Mouse (Mus musculus): ENCODE data around the gene Nav2. TPM values are rescaled to one million over a fixed set of nuclear protein-coding genes. Genes with fewer than 3 reads are reported as not detected.

Nav2 gene
- polyA plus RNA-seq, 1 experiment from 2014 or later: 34.9 TPM

GRCm38 (mm10) chr7:49272445-49273439 is 364.2 kb downstream of the Nav2 start:
- no peak overlapping the region for H3K4me3 ChIP-seq (ENCODE audit: control insufficient read depth in 1 of 2, insufficient read depth in 1 of 2, low read depth in 1 of 2, low read length in 2 of 2)
- no peak for ATAC-seq (ENCODE audit: insufficient number of reproducible peaks, insufficient read depth, low FRiP score, low read depth)
- H3K4me1 ChIP-seq (ENCODE audit: control insufficient read depth in 2 of 2, insufficient read depth in 2 of 2, low read length in 2 of 2): peaks cover 12 to 34% of the 10 kb centered on the region in 2 experiments
- no peak overlapping the region for H3K9ac ChIP-seq (ENCODE audit: low read length)
- no peaks in the 10 kb centered on the region for H3K36me3 ChIP-seq (ENCODE audit: control insufficient read depth, insufficient read depth, low read length)
- 21% methylated on average over 16 of the region's 16 CpGs for WGBS
- no peaks in the 10 kb centered on the region for H3K9me3 ChIP-seq (ENCODE audit: control insufficient read depth, low read length)
- no peak overlapping the region for H3K27ac ChIP-seq (replicated peaks in 1 of 2; ENCODE audit: control insufficient read depth in 1 of 2, insufficient read depth in 1 of 2, low read depth in 2 of 2, low read length in 2 of 2)
- 0 out of 2 replicates have a peak, but pooled peaks cover 2% of the 10 kb centered on the region for H3K27me3 ChIP-seq (ENCODE audit: control insufficient read depth, insufficient read depth, low read length)
- peak overlapping the region; percentile 11; the same call in 1 of the 2 replicates for H3K4me2 ChIP-seq (ENCODE audit: low read length)

- H3K4me3 ChIP-seq (ENCODE audit: control insufficient read depth in 1 of 2, insufficient read depth in 1 of 2, low read depth in 1 of 2, low read length in 2 of 2): no peak overlapping the region
- no peak overlapping the region for H3K4me2 ChIP-seq (ENCODE audit: low read length)
- no peak for ATAC-seq (ENCODE audit: insufficient number of reproducible peaks, insufficient read depth, low FRiP score, low read depth)
- no peaks in the 10 kb centered on the region for H3K9me3 ChIP-seq (ENCODE audit: control insufficient read depth, low read length)
- H3K36me3 ChIP-seq (ENCODE audit: control insufficient read depth, insufficient read depth, low read length): no peaks in the 10 kb centered on the region
- H3K4me1 ChIP-seq (ENCODE audit: control insufficient read depth in 2 of 2, insufficient read depth in 2 of 2, low read length in 2 of 2): peaks cover 6 to 23% of the 10 kb centered on the region in 2 experiments
- no peak overlapping the region for H3K9ac ChIP-seq (ENCODE audit: low read length)
- 0 out of 2 replicates have a peak, but pooled peaks cover 2% of the 10 kb centered on the region for H3K27me3 ChIP-seq (ENCODE audit: control insufficient read depth, insufficient read depth, low read length)
- 80% methylated on average over 13 of the region's 13 CpGs for WGBS
- no peak overlapping the region for H3K27ac ChIP-seq (replicated peaks in 1 of 2; ENCODE audit: control insufficient read depth in 1 of 2, insufficient read depth in 1 of 2, low read depth in 2 of 2, low read length in 2 of 2)
These were observed 365.6 kb downstream of the Nav2 start for GRCm38 (mm10) chr7:49273907-49274656.

DNA sequence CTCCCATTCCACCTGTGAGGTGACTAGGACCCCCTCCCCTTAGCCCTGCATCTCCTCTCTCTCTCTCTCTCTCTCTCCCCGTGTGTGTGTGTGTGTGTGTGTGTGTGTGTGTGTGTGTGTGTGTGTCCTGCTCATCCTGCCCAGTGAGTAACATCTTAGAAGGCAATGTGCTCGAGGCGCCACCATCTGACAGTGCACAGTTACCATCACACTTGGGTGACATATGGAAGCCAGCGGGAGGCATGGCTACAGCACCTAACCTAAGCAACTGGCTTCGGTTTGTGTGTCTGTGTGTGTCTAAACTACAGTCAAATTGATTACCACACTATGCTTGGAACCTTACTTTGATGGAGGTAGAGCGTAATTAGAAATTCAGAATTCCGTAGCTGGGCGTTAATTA is 366.2 kb downstream of the Nav2 start:
- Histone ChIP-seq H3K36me3 (ENCODE audit: control insufficient read depth, insufficient read depth, low read length) (no peaks in the 10 kb centered on the region), H3K9ac (ENCODE audit: low read length) (no peak overlapping the region), H3K9me3 (ENCODE audit: control insufficient read depth, low read length) (no peaks in the 10 kb centered on the region), H3K27me3 (ENCODE audit: control insufficient read depth, insufficient read depth, low read length) (0 out of 2 replicates have a peak, but pooled peaks cover 2% of the 10 kb centered on the region), H3K4me2 (ENCODE audit: low read length) (no peak overlapping the region), H3K4me1 (ENCODE audit: control insufficient read depth in 2 of 2, insufficient read depth in 2 of 2, low read length in 2 of 2) (peaks cover 6 to 22% of the 10 kb centered on the region in 2 experiments), H3K27ac (replicated peaks in 1 of 2; ENCODE audit: control insufficient read depth in 1 of 2, insufficient read depth in 1 of 2, low read depth in 2 of 2, low read length in 2 of 2) (no peak overlapping the region), H3K4me3 (ENCODE audit: control insufficient read depth in 1 of 2, insufficient read depth in 1 of 2, low read depth in 1 of 2, low read length in 2 of 2) (no peak overlapping the region)
- 75% methylated on average over 8 of the region's 8 CpGs for WGBS
- no peak for ATAC-seq (ENCODE audit: insufficient number of reproducible peaks, insufficient read depth, low FRiP score, low read depth)

GRCm38 (mm10) chr7:49276163-49276562 is 367.6 kb downstream of the Nav2 start:
- Histone ChIP-seq H3K4me3 (ENCODE audit: control insufficient read depth in 1 of 2, insufficient read depth in 1 of 2, low read depth in 1 of 2, low read length in 2 of 2) (no peak overlapping the region), H3K27me3 (ENCODE audit: control insufficient read depth, insufficient read depth, low read length) (0 out of 2 replicates have a peak, but pooled peaks cover 2% of the 10 kb centered on the region), H3K27ac (replicated peaks in 1 of 2; ENCODE audit: control insufficient read depth in 1 of 2, insufficient read depth in 1 of 2, low read depth in 2 of 2, low read length in 2 of 2) (no peak overlapping the region), H3K36me3 (ENCODE audit: control insufficient read depth, insufficient read depth, low read length) (no peaks in the 10 kb centered on the region), H3K9ac (ENCODE audit: low read length) (no peak overlapping the region), H3K4me1 (ENCODE audit: control insufficient read depth in 2 of 2, insufficient read depth in 2 of 2, low read length in 2 of 2) (peaks cover 6 to 22% of the 10 kb centered on the region in 2 experiments), H3K4me2 (ENCODE audit: low read length) (no peak overlapping the region), H3K9me3 (ENCODE audit: control insufficient read depth, low read length) (no peaks in the 10 kb centered on the region)
- no peak for ATAC-seq (ENCODE audit: insufficient number of reproducible peaks, insufficient read depth, low FRiP score, low read depth)
- 72% methylated on average over 8 of the region's 8 CpGs for WGBS

- no peaks in the 10 kb centered on the region for H3K27me3 ChIP-seq (ENCODE audit: control insufficient read depth, insufficient read depth, low read length)
- H3K9ac ChIP-seq (ENCODE audit: low read length): no peak overlapping the region
- no peak overlapping the region for H3K4me2 ChIP-seq (ENCODE audit: low read length)
- no peaks in the 10 kb centered on the region for H3K9me3 ChIP-seq (ENCODE audit: control insufficient read depth, low read length)
- 62% methylated on average over 4 of the region's 4 CpGs for WGBS
- H3K4me1 ChIP-seq (ENCODE audit: control insufficient read depth in 2 of 2, insufficient read depth in 2 of 2, low read length in 2 of 2): peaks cover 5 to 15% of the 10 kb centered on the region in 2 experiments
- no peak overlapping the region for H3K4me3 ChIP-seq (ENCODE audit: control insufficient read depth in 1 of 2, insufficient read depth in 1 of 2, low read depth in 1 of 2, low read length in 2 of 2)
- H3K36me3 ChIP-seq (ENCODE audit: control insufficient read depth, insufficient read depth, low read length): no peaks in the 10 kb centered on the region
- no peak for ATAC-seq (ENCODE audit: insufficient number of reproducible peaks, insufficient read depth, low FRiP score, low read depth)
- peak overlapping the region in 1 of 2 experiments; percentile 42; a peak in 1 of 4 replicates for H3K27ac ChIP-seq (replicated peaks in 1 of 2; ENCODE audit: control insufficient read depth in 1 of 2, insufficient read depth in 1 of 2, low read depth in 2 of 2, low read length in 2 of 2)
These were observed 369.2 kb downstream of the Nav2 start for GRCm38 (mm10) chr7:49277685-49278084.

DNA sequence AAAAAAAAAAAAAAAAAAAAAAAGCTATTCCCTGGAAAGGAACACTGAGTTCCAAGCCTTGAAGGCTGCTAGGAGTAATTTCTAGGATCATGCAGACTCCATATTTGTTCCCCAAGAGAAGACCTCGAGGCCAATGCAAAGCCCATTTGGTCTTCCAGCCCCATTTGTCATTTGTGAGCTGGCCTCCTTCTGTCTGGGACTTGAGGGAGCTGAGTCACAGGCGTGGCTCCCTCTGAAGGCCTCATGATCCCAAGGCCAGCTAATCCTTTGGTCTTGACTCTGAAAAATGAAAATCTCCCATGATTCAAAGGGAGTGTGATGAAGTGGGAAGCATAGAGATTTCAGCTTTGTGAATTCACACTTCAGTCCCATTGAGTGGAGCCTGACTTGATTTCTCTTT is 370.0 kb downstream of the Nav2 start:
- Histone ChIP-seq H3K36me3 (ENCODE audit: control insufficient read depth, insufficient read depth, low read length) (no peaks in the 10 kb centered on the region), H3K4me2 (ENCODE audit: low read length) (no peak overlapping the region), H3K9me3 (ENCODE audit: control insufficient read depth, low read length) (no peaks in the 10 kb centered on the region), H3K4me3 (ENCODE audit: control insufficient read depth in 1 of 2, insufficient read depth in 1 of 2, low read depth in 1 of 2, low read length in 2 of 2) (no peak overlapping the region), H3K4me1 (ENCODE audit: control insufficient read depth in 2 of 2, insufficient read depth in 2 of 2, low read length in 2 of 2) (peaks cover 0 to 8% of the 10 kb centered on the region in 2 experiments; a peak in 2 of 4 replicates), H3K27ac (replicated peaks in 1 of 2; ENCODE audit: control insufficient read depth in 1 of 2, insufficient read depth in 1 of 2, low read depth in 2 of 2, low read length in 2 of 2) (no peak overlapping the region), H3K9ac (ENCODE audit: low read length) (no peak overlapping the region), H3K27me3 (ENCODE audit: control insufficient read depth, insufficient read depth, low read length) (no peaks in the 10 kb centered on the region)
- ATAC-seq (ENCODE audit: insufficient number of reproducible peaks, insufficient read depth, low FRiP score, low read depth): no peak
- 64% methylated on average over 2 of the region's 2 CpGs for WGBS

- Histone ChIP-seq H3K36me3 (ENCODE audit: control insufficient read depth, insufficient read depth, low read length) (no peaks in the 10 kb centered on the region), H3K9ac (ENCODE audit: low read length) (no peak overlapping the region), H3K9me3 (ENCODE audit: control insufficient read depth, low read length) (no peaks in the 10 kb centered on the region), H3K4me1 (ENCODE audit: control insufficient read depth in 2 of 2, insufficient read depth in 2 of 2, low read length in 2 of 2) (peaks cover 8 to 23% of the 10 kb centered on the region in 2 experiments), H3K27ac (replicated peaks in 1 of 2; ENCODE audit: control insufficient read depth in 1 of 2, insufficient read depth in 1 of 2, low read depth in 2 of 2, low read length in 2 of 2) (no peak overlapping the region), H3K27me3 (ENCODE audit: control insufficient read depth, insufficient read depth, low read length) (no peaks in the 10 kb centered on the region), H3K4me3 (ENCODE audit: control insufficient read depth in 1 of 2, insufficient read depth in 1 of 2, low read depth in 1 of 2, low read length in 2 of 2) (no peak overlapping the region), H3K4me2 (ENCODE audit: low read length) (no peak overlapping the region)
- WGBS: 71% methylated on average over 5 of the region's 5 CpGs
- no peak for ATAC-seq (ENCODE audit: insufficient number of reproducible peaks, insufficient read depth, low FRiP score, low read depth)
These were observed 371.9 kb downstream of the Nav2 start for GRCm38 (mm10) chr7:49280427-49280826.
